Mouse (Mus musculus): ENCODE measurements around the gene Sox5.

Sox5 gene

DNA sequence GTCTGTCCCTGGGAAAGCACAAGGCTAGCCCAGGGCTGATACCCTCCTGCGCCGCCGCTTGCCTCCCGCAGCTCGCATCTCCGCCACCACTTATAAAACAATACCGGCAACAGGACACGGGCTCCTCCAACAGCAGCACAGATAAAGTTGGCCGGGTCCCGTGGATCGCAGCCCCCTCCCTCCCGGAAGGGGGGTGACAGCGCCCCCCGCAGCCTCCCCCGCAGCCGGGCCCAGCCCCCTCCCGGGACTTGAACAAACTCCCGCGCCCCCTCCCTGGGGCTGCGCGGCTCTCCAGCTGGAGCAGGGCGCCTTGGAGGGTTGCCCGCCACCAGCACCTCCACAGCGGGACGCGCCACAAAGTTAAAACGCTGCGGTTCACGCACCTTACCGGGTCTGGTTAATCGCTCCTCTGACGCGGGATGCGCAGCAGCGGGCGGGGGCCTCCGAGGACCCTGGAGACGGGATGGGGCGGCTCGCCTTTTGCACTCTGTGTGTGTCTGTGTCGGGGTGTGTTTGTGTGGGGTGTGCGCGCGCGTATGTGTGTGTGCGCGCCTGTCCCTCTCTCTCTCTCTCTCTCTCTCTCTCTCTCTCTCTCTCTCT, at the start of gene Sox5:
Gene Sox5, minus strand, starts transcription at position 547 of the 600 bp plus-strand sequence.
- peak; percentile 20 to 42 for DNase-seq

DNA sequence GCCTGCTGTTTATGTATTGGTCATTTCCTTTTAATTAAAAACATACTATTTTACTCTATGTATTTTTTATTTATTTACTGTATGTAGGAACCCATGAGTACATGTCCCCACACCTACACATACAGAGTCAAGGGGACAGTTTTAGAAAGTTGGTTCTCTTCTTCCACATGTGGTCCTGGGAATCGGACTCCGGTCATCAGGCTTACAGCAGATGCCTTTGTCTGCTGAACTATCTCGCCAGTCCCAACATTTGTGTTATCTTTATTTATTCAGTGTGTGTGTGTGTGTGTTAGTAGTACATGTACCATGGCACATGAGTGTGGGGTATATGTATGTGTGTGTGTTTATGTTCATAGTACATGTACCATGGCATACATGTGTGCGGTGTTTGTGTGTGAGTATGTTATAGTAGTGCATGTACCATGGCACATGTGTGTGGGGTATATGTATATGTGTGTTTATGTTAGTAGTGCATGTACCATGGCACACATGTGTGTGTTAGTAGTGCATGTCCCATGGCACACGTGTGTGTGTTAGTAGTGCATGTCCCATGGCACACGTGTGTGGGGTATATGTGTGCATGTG, 43.3 kb upstream of the Sox5 start:
- no peak for DNase-seq

DNA sequence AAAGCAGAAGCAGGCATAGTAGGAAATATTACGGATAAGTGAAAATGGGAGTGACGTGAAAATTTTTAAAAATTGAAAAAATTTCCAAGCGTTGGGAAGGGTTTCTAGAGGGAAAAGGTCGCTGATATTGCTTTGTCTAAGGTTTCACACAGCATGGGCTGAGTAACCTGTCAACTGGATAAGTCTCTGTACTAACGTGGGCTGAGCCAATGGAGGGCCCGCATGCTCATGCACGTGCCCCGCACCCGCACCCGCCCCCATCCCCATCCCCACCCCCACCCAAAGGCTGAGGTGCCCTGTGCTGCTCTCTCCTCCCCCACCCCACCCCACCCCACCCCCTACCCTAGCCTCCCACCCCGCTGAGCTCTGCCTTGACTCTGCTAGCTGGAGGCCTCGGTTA, 42.4 kb upstream of the Sox5 start:
- DNase-seq: no peak

DNA sequence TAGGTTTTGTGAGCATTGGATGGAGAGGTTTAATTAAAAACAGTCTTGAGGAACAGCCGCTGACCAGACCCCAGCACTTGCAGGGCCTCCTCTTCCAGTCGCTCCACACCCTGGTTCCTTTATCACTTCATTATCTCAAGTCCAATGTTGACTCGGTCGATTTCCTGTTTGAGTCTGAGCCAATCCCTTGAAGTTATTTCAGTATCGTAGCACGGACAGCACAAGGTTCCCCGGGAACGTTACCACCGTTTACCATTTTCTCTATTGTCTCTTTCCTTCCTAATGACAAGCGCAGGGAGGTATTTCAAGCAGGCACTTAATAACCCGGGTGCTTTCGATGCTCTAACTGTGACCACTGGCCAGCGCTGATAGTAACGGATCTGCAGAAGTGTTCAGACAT, 40.8 kb upstream of the Sox5 start:
- no peak for DNase-seq

DNA sequence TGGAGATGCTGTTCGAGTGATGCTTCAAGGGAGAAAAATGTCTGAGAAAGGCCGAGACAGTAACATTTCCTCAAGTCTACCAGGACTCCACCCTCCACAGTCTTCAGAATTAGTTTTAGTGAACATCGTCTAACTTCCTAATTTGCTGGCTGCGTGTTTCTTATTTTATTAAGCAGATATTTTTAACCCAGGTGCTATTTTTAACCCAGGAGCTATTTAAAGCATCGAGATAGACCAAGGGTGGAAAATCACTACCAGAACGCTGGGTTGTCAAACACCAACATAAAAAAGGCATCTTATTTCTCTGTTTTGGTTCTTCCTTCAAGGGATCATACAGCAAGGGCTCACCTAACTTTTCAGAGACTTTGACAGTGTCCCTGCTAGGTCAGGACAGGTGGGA, 39.2 kb upstream of the Sox5 start:
- no peak for DNase-seq

DNA sequence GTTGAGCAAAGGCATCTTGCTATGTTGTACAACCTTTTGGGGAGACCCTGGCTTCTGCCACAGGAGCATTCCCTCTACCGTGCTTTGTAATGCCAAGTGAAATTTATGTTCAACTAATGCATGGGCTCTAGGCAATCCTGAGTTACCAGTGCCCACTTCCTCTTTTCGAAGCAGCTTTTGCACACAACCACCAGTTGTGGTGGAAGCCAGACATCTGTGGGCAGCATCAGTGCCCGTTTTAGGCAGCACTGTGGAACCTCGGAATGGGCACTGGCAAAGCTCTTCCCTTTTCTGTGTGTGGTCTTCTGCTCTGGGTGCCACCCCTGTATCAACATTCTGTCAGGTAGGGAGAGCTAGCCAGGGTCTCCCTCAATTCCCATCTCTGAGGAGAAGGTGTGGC, 36.2 kb upstream of the Sox5 start:
- peak; percentile 18 to 32 for DNase-seq

DNA sequence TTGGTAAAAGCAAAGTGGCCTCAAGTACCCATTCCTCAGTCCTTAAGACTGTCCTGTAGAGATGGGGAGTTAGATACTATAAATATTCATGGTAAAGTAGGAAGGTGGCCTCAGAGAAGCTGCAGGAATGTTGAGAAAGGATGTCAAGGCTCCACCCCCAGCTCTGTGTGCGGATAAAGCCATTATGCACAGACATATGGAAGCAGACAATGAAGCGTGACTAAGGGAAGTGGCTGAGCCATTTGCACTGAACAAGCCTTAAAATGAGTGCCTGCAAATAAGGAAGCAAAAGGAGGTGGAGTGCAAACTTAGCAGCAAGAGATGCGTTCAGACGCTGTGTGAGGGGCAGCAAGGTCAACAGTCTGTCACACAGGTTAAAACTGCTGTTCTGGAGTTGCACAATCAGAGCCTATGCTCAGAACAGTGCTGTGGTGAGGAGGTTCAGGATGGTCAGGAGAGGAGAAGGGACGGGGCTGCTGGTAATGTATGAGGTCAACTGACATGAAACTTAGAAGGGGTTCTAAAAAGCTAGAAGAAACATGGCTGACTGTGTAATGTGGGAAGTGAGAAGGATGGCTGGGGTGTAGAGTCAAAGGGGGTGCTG, 35.7 kb upstream of the Sox5 start:
- DNase-seq: peak in 1 of 2 experiments; percentile 16

DNA sequence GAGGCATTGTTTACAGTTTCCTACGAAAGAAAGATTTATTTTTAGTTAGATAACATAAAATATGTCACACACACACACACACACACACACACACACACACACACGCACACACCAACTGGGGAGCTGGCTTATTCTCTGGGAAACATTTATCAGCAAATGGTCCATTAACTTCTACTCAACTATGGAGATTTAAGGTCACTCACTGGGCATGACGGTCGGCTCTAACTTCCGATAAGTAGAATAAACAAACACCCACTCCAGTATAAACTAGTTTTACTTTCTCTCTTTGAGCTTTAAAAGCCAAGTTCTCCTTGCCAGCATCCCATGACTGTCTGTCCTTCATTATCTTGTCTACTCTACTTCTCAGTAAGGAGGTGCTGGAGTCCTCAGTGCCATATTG, 33.8 kb upstream of the Sox5 start:
- no peak for DNase-seq

DNA sequence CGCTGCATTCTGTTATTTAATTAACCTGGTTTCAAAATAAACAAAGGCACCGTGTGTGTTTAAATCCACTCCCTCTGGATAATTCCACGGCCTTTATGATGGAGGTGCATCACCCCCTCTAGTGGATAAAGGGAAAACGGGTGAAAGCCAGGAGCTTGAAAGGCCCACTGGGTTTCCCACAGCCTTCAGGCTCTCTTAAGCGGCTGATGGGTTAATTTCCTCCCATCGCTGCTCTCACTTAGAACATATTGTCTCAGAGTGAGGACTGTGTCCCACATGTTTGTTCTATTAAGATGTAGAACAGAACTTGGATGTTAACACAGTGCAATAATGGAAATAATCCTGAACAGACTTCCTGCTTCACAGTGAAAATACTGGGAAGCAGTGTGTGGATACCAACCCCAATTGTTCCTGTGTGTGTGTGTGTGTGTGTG, 33.2 kb upstream of the Sox5 start:
- DNase-seq: no peak

DNA sequence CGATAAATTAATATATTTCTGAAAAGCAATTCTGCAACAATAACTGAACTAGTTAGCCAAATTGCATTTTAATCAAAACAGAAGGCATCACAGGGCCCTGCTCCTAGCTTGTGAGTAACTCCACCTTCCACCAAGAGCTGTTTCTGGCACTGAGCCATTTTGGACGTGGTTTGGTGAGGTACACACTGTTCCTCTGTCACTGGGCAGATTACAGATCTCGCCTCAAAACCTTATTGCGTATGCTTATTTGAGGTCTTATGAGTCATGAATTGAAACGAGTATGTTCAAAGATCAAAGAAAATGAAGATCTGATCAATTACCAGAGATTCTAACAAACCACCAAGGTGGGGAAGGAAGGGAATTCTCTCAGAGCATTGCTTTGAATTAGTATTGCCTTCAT, 22.5 kb upstream of the Sox5 start:
- no peak for DNase-seq

DNA sequence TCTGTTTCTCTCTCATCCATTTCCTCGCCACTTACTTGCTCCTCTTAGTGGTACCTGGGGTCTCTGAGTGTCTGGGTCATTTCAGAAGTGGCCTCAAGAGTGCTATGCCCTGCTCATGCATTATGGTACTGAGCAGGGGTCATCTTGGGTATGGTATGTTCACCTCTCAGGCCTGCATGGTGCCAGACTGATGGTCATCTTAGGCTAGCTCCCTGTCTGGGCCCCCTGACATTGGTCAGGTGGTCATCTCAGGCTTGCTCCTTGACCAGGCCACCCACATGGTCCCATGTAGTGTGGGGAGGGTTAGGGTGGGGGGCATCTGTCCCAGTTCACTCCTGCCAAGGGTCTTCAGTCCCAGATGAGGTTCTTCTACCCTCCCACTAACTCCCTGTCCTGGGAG, 21.3 kb upstream of the Sox5 start:
- no peak for DNase-seq

DNA sequence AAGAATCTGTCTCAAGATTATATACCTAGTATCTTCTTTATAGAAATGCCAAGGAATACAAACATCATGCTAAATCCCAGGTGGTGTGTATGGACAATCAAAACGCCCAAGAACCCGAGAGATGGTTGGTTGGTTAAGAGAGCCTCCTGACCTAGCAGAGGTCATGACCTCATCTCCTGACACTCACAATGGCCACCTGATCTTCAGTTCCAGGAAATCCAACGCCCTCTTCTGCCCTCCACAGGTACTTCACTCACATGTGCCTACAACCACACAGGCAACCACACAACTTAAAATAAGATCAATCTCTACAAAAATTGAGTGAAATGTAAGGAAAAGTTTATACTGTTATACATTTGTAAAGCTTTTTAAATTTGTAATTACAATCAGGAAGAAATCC, 12.6 kb upstream of the Sox5 start:
- DNase-seq: no peak

DNA sequence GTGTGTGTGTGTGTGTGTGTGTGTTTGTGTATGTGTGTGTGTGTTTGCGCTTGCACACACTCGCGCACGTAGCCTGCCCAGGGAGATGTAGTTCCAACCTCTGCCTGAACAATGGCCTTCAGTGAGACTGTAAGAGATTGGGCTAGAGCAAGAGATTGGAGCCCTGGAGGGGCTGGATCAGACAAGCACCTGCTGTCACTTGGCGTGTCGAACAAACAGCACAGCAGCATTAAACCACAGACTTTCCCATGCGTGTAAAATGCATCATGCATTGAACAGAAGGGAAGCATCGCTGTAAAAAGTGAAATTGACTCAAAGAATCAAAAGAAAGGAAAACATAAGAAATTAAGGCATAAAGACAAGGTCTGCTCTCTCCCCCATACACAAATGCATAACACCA, 11.1 kb upstream of the Sox5 start:
- DNase-seq: no peak

DNA sequence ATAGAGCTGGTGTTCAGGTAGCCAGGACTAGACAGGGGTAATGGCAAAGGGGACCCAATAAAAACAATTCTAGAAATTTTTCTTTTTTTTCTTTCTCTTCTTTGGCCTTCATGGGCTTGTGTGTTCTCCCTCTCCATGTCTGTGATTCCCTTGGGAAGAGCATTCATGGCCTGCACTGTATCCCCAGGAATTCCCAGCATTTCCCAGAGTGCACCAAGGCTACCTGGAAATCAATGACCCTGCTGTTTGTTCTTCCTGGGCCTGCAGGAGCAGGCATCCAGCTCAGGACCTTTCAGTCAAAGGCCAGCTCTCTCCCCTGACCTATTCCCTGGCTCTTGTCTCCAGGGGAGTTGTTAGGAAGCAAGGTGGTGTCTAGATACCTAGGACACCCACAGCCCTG, 1.5 kb upstream of the Sox5 start:
- DNase-seq: no peak

DNA sequence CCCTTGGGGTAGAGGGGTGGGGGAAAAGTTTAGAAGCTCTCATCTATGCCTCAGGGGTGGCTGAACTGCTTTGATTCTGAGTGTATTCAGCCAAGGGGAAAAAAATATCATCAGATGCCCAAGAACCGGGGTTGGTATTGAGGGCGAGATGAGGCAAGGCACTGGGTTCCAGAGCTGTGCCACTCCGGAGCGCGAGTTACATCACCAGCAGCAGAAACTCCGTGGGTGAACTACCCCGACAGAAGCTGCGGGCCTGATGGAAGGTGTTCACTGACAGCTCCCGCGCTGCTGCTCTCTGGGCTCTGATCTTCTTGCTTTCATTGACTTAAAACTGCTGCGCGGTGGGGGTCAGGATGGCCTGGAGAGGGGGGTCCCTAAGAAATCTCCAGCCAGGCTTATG, 1.1 kb upstream of the Sox5 start:
- no peak for DNase-seq

DNA sequence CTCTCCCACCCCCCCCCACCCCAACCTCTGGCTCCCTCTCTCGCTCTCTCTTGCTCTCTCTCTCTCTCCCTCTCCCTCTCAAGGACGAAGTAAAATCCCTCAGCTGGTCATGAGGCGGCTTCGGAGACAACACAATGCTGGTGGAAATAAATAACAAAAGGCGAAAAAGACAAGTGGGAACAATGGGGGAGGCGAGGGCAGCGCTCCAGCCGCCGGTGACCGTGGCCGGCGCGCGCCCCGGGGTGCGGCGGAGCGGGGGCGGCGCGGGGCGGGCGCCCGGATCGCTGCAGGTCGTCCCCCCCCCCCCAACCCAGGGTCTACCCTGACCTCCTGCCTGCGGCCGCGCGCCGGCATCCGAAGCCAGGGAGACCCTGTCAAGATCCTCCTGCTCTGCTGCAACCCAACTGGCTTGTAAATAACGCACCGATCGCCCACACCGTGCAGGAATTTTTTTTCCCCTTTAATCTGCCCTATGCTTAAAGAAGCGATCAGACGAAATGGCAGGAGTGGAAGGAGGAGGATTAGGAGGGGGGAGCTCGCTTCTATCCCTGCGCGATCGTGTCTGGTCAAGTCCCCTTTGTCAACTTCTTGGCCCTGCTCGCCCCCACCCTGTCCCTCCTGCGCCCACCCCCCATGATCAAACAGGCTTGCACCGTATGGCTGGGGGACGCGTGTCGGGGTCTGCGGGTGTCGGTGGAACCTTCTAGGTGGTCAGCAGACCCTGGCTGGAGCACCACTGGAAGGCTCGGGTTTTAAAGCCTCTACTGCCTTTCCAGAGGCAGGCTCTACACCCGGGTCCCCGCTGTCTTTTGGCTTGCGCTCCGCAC, 467 bp upstream of the Sox5 start:
- peak in 1 of 2 experiments; percentile 11 for DNase-seq

DNA sequence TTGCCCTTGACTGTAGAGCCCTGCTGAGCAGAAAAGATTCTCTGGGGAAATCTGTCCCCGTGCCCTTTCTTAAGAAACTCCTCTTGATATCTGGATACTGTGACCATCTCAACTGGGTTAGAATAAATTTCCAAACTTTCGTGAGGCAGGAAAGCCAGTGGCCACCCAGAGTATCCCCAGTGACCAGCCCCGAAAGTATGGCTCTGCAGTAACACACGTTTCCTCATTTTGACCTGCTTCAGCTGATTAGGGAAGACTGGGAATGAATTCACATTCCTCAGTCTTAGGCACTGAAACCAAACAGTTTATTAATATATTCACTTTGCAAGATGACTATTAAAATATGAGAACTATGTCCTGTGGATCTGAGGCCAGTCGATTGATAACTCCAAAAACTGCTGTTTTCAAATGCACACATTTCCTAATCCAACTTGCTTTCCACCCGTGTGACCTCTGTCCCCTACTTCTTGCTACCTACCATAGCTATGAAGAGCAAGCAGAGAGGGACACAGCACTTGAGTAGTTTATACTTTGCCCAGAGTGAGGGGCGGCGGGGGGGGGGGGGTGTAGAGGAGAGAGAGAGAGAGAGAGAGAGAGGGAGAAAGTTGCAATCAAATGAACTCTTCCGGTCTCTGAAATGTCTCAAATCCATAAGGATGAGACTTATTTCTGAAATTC, 1.0 kb downstream of the Sox5 start:
- DNase-seq: no peak

DNA sequence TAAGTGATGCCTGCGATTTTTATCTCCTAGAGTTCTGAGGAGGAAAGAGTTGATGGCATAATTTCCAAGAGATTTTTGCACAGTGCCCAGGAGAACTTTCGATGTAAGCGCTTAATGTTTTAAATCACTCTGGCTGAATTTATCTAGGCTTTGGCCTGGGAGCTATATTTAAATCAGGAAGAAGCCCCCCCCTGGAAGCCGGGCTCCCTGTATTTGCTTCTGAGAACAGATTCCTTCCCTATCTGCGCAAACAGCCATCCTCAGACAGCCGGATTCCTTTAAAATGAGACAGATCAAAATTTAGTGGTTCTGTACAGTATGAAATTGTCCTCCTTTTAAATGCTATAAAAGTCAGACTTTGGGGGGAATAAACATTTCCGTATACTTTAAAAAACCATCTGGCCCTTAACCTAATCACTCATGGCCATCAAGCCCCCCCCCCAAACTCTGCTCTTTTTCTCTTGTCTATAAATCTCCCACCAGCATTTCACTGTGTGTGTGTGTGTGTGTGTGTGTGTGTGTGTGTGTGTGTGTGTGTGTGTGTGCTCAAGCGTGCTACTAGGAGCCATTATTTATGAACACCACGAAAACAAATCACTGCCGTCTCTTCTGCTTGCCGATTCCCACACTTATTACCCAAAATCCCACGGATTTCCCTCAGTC, 1.7 kb downstream of the Sox5 start:
- no peak for DNase-seq

DNA sequence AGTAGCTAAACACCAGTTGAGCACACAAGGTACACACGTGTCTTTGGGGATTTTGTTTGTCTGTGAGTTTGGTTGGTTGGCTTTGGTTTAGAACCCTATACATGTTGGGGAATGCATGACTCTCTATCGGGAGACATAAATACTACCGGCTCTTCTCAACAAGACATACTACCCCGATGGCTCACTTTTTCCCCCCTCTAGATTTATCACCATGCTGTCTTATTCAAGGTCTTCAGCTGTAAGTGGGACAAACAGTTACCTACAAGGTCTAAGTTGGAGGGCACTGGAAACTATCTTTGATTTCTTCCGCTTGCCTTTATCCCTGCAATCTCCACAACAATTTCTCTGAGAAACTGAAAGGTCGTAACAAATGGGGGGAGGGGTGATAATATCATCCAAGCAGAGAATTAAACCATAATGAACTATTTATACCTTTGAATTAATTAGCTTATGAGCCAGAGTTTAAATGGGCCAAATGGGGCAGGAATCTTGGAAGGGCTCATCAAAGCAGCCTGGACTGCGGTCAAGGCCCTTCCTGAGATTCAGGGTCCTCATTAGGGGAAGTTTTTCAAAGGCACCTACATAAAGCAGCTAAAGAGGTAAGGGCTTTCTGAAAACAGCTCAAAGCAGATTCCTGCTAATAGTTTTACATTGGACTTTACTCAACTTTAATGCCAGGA, 4.3 kb downstream of the Sox5 start:
- DNase-seq: no peak

DNA sequence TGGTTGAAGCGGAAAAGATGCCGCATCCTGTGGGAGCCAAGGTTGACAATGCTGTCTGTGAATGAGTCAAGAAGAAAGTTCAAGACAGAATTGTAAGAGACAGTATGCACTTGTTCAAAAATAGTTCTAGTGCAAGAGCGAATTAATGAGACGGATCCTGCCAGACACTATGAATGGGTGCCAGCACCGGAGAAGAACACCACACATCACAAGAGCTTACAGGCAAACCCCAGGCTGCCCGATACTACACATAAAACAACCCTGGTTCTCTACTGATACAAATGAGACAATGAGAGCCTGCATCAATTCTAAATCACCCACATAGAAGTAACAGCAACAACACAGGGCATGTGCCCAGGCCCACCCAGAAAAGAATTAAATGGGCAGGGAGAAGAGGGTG, 8.0 kb downstream of the Sox5 start:
- no peak for DNase-seq

DNA sequence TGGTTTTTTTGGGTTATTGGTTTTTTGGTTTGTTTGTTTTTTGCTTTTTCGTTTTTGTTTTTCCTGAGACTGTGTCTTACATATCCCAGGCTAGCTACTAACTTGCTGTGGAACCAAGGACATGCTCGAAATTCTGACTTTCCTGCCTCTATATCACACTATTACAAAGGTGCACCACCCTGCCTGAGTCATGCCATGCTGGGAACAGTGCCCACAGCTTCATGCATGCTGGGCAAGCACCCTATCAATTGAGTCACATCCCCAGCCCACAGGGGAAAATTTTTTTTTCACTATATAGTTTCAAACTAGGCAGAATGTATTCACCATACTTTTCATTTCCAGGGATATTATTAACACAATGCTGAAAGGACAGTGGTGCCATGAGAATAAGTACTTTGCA, 8.8 kb downstream of the Sox5 start:
- no peak for DNase-seq

All from spleen, adult 18-20 months (tissue).